Mouse (Mus musculus): ENCODE results near the gene Sms.

DNA sequence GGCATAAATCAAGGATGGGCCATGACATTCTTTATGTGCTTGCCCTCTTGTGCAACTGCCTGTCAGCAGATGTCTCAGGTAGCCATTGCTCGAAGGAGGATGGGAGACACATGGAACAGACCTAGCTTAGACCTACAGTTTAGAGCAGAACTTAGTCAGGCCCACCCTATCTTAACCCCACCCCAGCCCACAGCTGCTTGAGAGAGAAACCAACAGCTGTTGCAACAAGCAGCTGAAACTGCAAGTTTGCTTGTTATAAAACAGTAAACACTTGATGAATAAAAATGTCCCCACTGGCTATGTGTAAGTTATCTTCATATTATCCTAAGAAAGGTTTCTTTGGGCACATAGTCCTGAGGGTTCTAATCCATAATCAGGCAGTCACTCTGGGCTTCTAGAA lies 57.3 kb downstream of the Sms start:
- TF ChIP-seq POLR2A (IDR thresholded peaks at IDR 0.05; ENCODE audit: extremely low read depth, insufficient read depth, low read length) (no peak), CTCF (IDR thresholded peaks at IDR 0.05; ENCODE audit: low read depth, low read length) (no peak)

All from liver, adult 2 months (tissue).